Comparison of ENCODE assay signal across 34 mouse cellular contexts in the genomic region with DNA sequence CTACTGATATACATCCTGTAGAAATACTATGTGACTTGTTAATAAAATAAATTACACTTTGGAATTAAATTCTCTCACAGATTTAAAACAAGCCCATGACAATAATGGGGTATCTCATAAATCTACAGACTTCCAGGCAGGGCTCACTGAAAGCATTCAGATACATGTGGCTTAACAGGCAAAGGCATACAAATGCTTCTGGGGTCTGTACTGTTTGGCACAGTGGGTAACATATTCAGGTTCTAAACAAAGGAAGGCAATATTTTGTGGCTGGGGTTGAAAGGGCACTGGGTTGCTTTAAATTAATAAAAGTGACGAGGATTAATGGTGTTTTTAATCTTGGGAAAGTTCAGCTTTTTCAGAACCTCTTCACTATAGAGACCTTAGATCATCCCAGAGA.
"Had no signal": no experiment of that assay in that cellular context is flagged by ENCODE, and none has a peak within 500 bp of the region (broad histone marks: within the 10 kb centered on the region; RNA-seq: fewer than 3 reads in every experiment).

No protein-coding gene starts in this region.

- H3K27me3 ChIP-seq: heart, embryonic 12.5 days; heart, embryonic 13.5 days; heart, embryonic 15.5 days; hindbrain, embryonic 12.5 days; hindbrain, embryonic 15.5 days; intestine, embryonic 15.5 days; kidney, embryonic 15.5 days had no signal

- H3K9me3 ChIP-seq: heart, embryonic 10.5 days; heart, embryonic 12.5 days; heart, embryonic 13.5 days; heart, embryonic 15.5 days; hindbrain, embryonic 10.5 days; hindbrain, embryonic 12.5 days; hindbrain, embryonic 15.5 days; intestine, embryonic 15.5 days; kidney, embryonic 15.5 days had no signal

- H3K4me2 ChIP-seq: heart, embryonic 11.5 days; heart, embryonic 12.5 days; heart, embryonic 13.5 days; heart, embryonic 15.5 days; hindbrain, embryonic 12.5 days; hindbrain, embryonic 14.5 days; hindbrain, embryonic 15.5 days; intestine, embryonic 15.5 days; kidney, embryonic 15.5 days had no signal

- ATAC-seq: hindbrain, embryonic 16.5 days; hindbrain, postnatal 0 days; intestine, embryonic 15.5 days; intestine, embryonic 16.5 days; intestine, postnatal 0 days had no signal

- H3K36me3 ChIP-seq: heart, embryonic 10.5 days; heart, embryonic 12.5 days; heart, embryonic 13.5 days; heart, embryonic 15.5 days; hindbrain, embryonic 10.5 days; hindbrain, embryonic 12.5 days; hindbrain, embryonic 15.5 days; intestine, embryonic 15.5 days; kidney, embryonic 15.5 days had no signal

- H3K27ac ChIP-seq: heart, embryonic 10.5 days; heart, embryonic 13.5 days; heart, embryonic 15.5 days; hindbrain, embryonic 10.5 days; hindbrain, embryonic 12.5 days; hindbrain, embryonic 14.5 days; hindbrain, embryonic 15.5 days; hindbrain, postnatal 0 days; intestine, embryonic 15.5 days; kidney, embryonic 15.5 days; kidney, postnatal 0 days; layer of hippocampus, adult 2 months; left cerebral cortex, adult 2 months had no signal

- DNase-seq: heart, postnatal 10 days; heart, postnatal 14 days; heart, postnatal 36 days; heart, postnatal 4 days; kidney, adult 11 months; kidney, adult 18-20 months; kidney, adult 2 months; kidney, adult 8-10 months; kidney, adult 9 months; kidney, postnatal 10 days; kidney, postnatal 14 days; kidney, postnatal 25 days; kidney, postnatal 36 days; kidney, postnatal 4 days; layer of hippocampus, adult 9-11 months; layer of hippocampus, postnatal 36 days had no signal

- H3K9ac ChIP-seq: heart, embryonic 12.5 days; heart, embryonic 13.5 days; heart, embryonic 15.5 days; hindbrain, embryonic 12.5 days; hindbrain, embryonic 14.5 days; hindbrain, embryonic 15.5 days; intestine, embryonic 15.5 days; kidney, embryonic 15.5 days had no signal

- H3K4me1 ChIP-seq: heart, embryonic 10.5 days; heart, embryonic 12.5 days; heart, embryonic 13.5 days; heart, embryonic 15.5 days; hindbrain, embryonic 10.5 days; hindbrain, embryonic 12.5 days; hindbrain, embryonic 15.5 days; intestine, embryonic 15.5 days; kidney, embryonic 15.5 days had no signal

- H3K4me3 ChIP-seq: heart, embryonic 10.5 days; heart, embryonic 12.5 days; heart, embryonic 13.5 days; heart, embryonic 15.5 days; hindbrain, embryonic 10.5 days; hindbrain, embryonic 12.5 days; hindbrain, embryonic 15.5 days; intestine, embryonic 15.5 days; kidney, embryonic 15.5 days; layer of hippocampus, adult 2 months; left cerebral cortex, adult 2 months had no signal
